Mouse (Mus musculus): Measurements from ENCODE around the gene Prdm9.

DNA sequence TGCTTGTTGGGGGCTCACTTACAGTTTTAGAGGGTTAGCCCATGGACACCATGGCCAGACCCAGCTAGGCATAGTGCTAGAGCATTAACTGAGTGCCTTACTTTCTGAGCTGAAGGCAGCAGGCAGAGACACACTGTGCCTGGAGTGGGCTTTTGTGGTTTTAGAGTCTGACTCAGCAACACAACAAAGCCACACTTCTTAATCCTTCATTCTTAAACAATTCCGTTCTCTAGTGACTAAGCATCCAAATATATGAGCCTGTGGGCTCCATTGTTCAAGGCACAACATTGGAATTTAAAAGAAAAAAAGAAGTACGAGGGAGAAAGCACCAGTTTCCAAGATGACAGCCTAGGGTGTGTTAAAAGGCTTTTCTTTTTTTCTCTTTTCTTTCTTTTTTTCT, 53.5 kb downstream of the Prdm9 start:
- TF ChIP-seq POLR2A (IDR thresholded peaks at IDR 0.05; ENCODE audit: borderline replicate concordance, insufficient read depth, low read length) (no peak), CTCF (IDR thresholded peaks at IDR 0.05; ENCODE audit: borderline replicate concordance, insufficient read depth, low read depth, low read length) (no peak)

Measured in cerebellum, adult 2 months (tissue).